ENCODE assay signal across 32 mouse cellular contexts in the genomic region with DNA sequence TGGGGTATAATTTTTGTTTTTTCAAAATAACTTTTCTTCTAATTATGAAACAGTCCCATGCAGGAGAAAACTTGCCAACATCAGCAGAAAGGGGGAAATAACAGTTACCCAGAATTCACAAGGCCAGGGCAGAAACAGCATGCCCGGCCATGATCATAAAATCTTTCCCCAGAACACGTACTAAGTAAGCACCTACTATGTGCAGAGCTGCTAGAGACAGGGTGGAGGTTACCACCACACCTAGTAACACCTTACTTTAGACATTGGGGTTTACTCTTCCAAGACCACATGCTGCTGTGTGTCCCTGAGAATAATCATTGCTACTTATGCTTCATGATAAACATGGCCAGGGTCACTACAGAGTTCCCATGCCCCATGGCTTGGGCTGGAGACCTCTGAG. TPM values are rescaled to one million over a fixed set of nuclear protein-coding genes. Genes with fewer than 3 reads are reported as not detected.
A peak's percentile ranks its signal among the peaks of the same experiment; 100 is the strongest.
DNase-seq lines count a peak whose midpoint lies in the region; ATAC-seq lines count a peak whose summit lies in the region.
"Had no signal": no experiment of that assay in that cellular context is flagged by ENCODE, and none has a peak within 500 bp of the region (broad histone marks: within the 10 kb centered on the region; RNA-seq: fewer than 3 reads in every experiment).

No protein-coding gene starts in this region.

- intact Hi-C loops in gastrocnemius, postnatal 36 days (cut with DNase I) = no loop called here

- H3K9ac ChIP-seq in forebrain, embryonic 13.5 days = peak overlapping the region; percentile 37; the same call in 1 of the 2 replicates
- no peak overlapping the region for H3K9ac ChIP-seq in forebrain, embryonic 14.5 days (ENCODE audit: low read length)
- H3K9ac ChIP-seq in lung, embryonic 15.5 days = no peak overlapping the region
- H3K9ac ChIP-seq: heart, embryonic 15.5 days; hindbrain, embryonic 12.5 days; stomach, embryonic 15.5 days had no signal

- H3K4me2 ChIP-seq in forebrain, embryonic 13.5 days = 0 out of 2 replicates have a peak overlapping the region, but pooled peaks have one; percentile 14
- H3K4me2 ChIP-seq in forebrain, embryonic 14.5 days (ENCODE audit: low read length) = no peak overlapping the region
- no peak overlapping the region for H3K4me2 ChIP-seq in lung, embryonic 15.5 days
- H3K4me2 ChIP-seq: heart, embryonic 15.5 days; hindbrain, embryonic 12.5 days; liver, embryonic 11.5 days; stomach, embryonic 15.5 days had no signal

- WGBS in forebrain, embryonic 13.5 days = 94% methylated on average over 2 of the region's 2 CpGs
- WGBS in forebrain, embryonic 14.5 days = 89% methylated on average over 2 of the region's 2 CpGs
- 88% methylated on average over 2 of the region's 2 CpGs for WGBS in lung, embryonic 15.5 days
- 93% methylated on average over 2 of the region's 2 CpGs for WGBS in limb, embryonic 10.5 days

- peak overlapping the region; percentile 40; the same call in 1 of the 2 replicates for H3K27ac ChIP-seq in forebrain, embryonic 13.5 days
- no peak overlapping the region for H3K27ac ChIP-seq in forebrain, embryonic 14.5 days (ENCODE audit: low read depth, low read length)
- H3K27ac ChIP-seq in lung, embryonic 15.5 days = peak overlapping the region; percentile 97; the same call in 1 of the 2 replicates
- H3K27ac ChIP-seq in limb, embryonic 10.5 days = peak overlapping the region; percentile 38; the same call in 1 of the 2 replicates
- H3K27ac ChIP-seq: heart, embryonic 15.5 days; stomach, embryonic 15.5 days had no signal

- no peaks in the 10 kb centered on the region for H3K27me3 ChIP-seq in forebrain, embryonic 13.5 days
- H3K27me3 ChIP-seq in forebrain, embryonic 14.5 days (replicated peaks; ENCODE audit: control insufficient read depth, insufficient read depth, low read length) = no peaks in the 10 kb centered on the region
- H3K27me3 ChIP-seq in lung, embryonic 15.5 days = no peaks in the 10 kb centered on the region
- H3K27me3 ChIP-seq in limb, embryonic 10.5 days (ENCODE audit: low read depth, poor library complexity, severe bottlenecking) = no peaks in the 10 kb centered on the region
- H3K27me3 ChIP-seq: heart, embryonic 15.5 days; hindbrain, embryonic 12.5 days; stomach, embryonic 15.5 days had no signal

- no peak for ATAC-seq in forebrain, embryonic 13.5 days
- ATAC-seq in forebrain, embryonic 14.5 days = no peak
- no peak for ATAC-seq in lung, embryonic 15.5 days (ENCODE audit: borderline replicate concordance, extremely low read depth, low FRiP score, low TSS enrichment)
- ATAC-seq: intestine, embryonic 16.5 days had no signal

- no peaks in the 10 kb centered on the region for H3K9me3 ChIP-seq in forebrain, embryonic 13.5 days (replicated peaks)
- H3K9me3 ChIP-seq in forebrain, embryonic 14.5 days (replicated peaks; ENCODE audit: control insufficient read depth, low read length) = no peaks in the 10 kb centered on the region
- no peaks in the 10 kb centered on the region for H3K9me3 ChIP-seq in lung, embryonic 15.5 days
- no peaks in the 10 kb centered on the region for H3K9me3 ChIP-seq in limb, embryonic 10.5 days (replicated peaks)
- H3K9me3 ChIP-seq: heart, embryonic 10.5 days; heart, embryonic 15.5 days; hindbrain, embryonic 12.5 days; stomach, embryonic 15.5 days had no signal

- peaks cover 95% of the 10 kb centered on the region for H3K4me1 ChIP-seq in forebrain, embryonic 13.5 days
- H3K4me1 ChIP-seq in forebrain, embryonic 14.5 days (ENCODE audit: control insufficient read depth, insufficient read depth, low read length) = peaks cover 70% of the 10 kb centered on the region
- peaks cover 67% of the 10 kb centered on the region for H3K4me1 ChIP-seq in lung, embryonic 15.5 days
- H3K4me1 ChIP-seq in limb, embryonic 10.5 days = peaks cover 73% of the 10 kb centered on the region

- DNase-seq in forebrain, embryonic 14.5 days (ENCODE audit: low spot score) = no peak
- DNase-seq in lung, postnatal 14 days = no peak
- no peak for DNase-seq in limb, embryonic 10.5 days (ENCODE audit: low spot score)
- no peak for DNase-seq in gastrocnemius, postnatal 36 days
- DNase-seq in adrenal gland, adult 18-20 months (ENCODE audit: low spot score in 2 of 2) = no peak
- DNase-seq: adrenal gland, adult 2 months; adrenal gland, postnatal 36 days; gastrocnemius, postnatal 10 days; heart, adult 11 months; kidney, adult 8-10 months; midbrain, embryonic 14.5 days; thymus, postnatal 25 days had no signal

- H3K4me3 ChIP-seq in forebrain, embryonic 13.5 days = no peak overlapping the region
- H3K4me3 ChIP-seq in forebrain, embryonic 14.5 days (ENCODE audit: low read depth, low read length) = no peak overlapping the region
- H3K4me3 ChIP-seq in lung, embryonic 15.5 days = no peak overlapping the region
- H3K4me3 ChIP-seq in limb, embryonic 10.5 days = no peak overlapping the region
- H3K4me3 ChIP-seq: heart, embryonic 10.5 days; heart, embryonic 15.5 days; hindbrain, embryonic 12.5 days; stomach, embryonic 15.5 days had no signal

- H3K36me3 ChIP-seq in forebrain, embryonic 13.5 days (ENCODE audit: poor library complexity, severe bottlenecking) = peaks cover 31% of the 10 kb centered on the region
- peaks cover 22% of the 10 kb centered on the region for H3K36me3 ChIP-seq in forebrain, embryonic 14.5 days (ENCODE audit: control insufficient read depth, insufficient read depth, low read length)
- H3K36me3 ChIP-seq in lung, embryonic 15.5 days = no peaks in the 10 kb centered on the region
- H3K36me3 ChIP-seq in limb, embryonic 10.5 days = peaks cover 20% of the 10 kb centered on the region
- H3K36me3 ChIP-seq: heart, embryonic 15.5 days; stomach, embryonic 15.5 days had no signal

RNA-seq across cellular contexts. Expression of gene Ptprs, which starts 11.9 kb away (rescaled TPM):
- 276 and 292 TPM in 2 replicates for polyA plus RNA-seq in forebrain, embryonic 13.5 days (2015; fragmentation: Nextera tagmentation; extraction: Ambion mirVana)
- 248 and 319 TPM in 2 replicates for polyA plus RNA-seq in forebrain, embryonic 14.5 days (2014; fragmentation: Nextera tagmentation; extraction: Ambion mirVana)
- polyA plus RNA-seq in lung, embryonic 15.5 days (2015; fragmentation: Nextera tagmentation; extraction: Ambion mirVana) = 73.4 and 77.9 TPM in 2 replicates
- polyA plus RNA-seq in limb, embryonic 10.5 days (2016; fragmentation: Nextera tagmentation; extraction: Ambion mirVana) = 69.5 and 83.2 TPM in 2 replicates
- total RNA-seq in gastrocnemius, postnatal 36 days (2021) = 10 to 100 TPM; 35.0 to 45.6 TPM
- total RNA-seq in adrenal gland, adult 18-20 months (2021) = 100 to 1,000 TPM; 130 to 188 TPM

RNA-seq across cellular contexts. Expression of gene Znrf4, which starts 47.9 kb away (rescaled TPM):
- 0.14 TPM in 1 of 2 replicates, not detected in the other for polyA plus RNA-seq in forebrain, embryonic 13.5 days (2015; fragmentation: Nextera tagmentation; extraction: Ambion mirVana)
- polyA plus RNA-seq in forebrain, embryonic 14.5 days (2014; fragmentation: Nextera tagmentation; extraction: Ambion mirVana) = 0.14 TPM in 1 of 2 replicates, not detected in the other
- polyA plus RNA-seq in lung, embryonic 15.5 days (2015; fragmentation: Nextera tagmentation; extraction: Ambion mirVana) = not detected in 2 replicates
- polyA plus RNA-seq in limb, embryonic 10.5 days (2016; fragmentation: Nextera tagmentation; extraction: Ambion mirVana) = not detected in 2 replicates
- not detected for total RNA-seq in gastrocnemius, postnatal 36 days (2021)
- not detected for total RNA-seq in adrenal gland, adult 18-20 months (2021)
- total RNA-seq: adrenal gland, adult 2 months; adrenal gland, postnatal 36 days; common myeloid progenitor, adult 5-6 weeks; gastrocnemius, postnatal 10 days; heart, postnatal 25 days; layer of hippocampus, adult 18-20 months; layer of hippocampus, postnatal 14 days; left cerebral cortex, adult 8-10 months; left cerebral cortex, postnatal 36 days; monocyte, adult 5-6 weeks had no signal
- polyA plus RNA-seq: adrenal gland, adult 2 months; brain, embryonic 14.5 days; heart, embryonic 10.5 days; heart, embryonic 15.5 days; hindbrain, embryonic 12.5 days; intestine, embryonic 16.5 days; liver, embryonic 11.5 days; liver, embryonic 16.5 days; lung, embryonic 16.5 days; midbrain, embryonic 14.5 days; neural tube, embryonic 14.5 days; small intestine, adult 2 months; stomach, embryonic 15.5 days had no signal
